Mouse (Mus musculus): ENCODE data around the gene Gm5926.
"Not testable (repeated sequence)": the region's sequence is repeated elsewhere in the genome, so short reads cannot be mapped to it uniquely, and the experiment has no call there.

Gm5926 gene

GRCm38 (mm10) chrX:32650416-32650815 is at the start of gene Gm5926:
Gene Gm5926, plus strand, starts transcription at chrX:32650716.
- not testable (repeated sequence) for DNase-seq (ENCODE audit: low spot score in 2 of 2)

DNA sequence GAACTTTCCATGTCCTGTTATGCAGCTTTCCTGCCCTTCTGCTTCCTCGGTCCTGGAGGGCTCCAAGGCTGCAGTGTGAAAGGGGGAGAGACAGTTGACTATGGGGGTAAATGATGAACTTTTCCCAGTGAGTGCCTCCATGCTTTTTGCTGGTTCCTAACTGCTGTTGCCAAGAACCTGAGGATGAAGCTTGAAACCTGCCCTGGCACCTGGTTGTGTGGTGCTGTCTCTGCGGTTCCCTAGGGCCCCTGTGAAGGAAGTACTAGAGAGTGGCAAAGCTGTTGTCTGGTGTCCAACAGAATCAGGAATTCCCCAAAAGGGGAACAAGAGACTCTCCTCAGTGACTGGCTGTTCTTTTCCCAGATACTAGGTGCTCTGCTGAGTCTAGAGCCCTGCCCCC is 49.5 kb upstream of the Gm5926 start:
- not testable (repeated sequence) for DNase-seq (ENCODE audit: low spot score in 2 of 2)

DNA sequence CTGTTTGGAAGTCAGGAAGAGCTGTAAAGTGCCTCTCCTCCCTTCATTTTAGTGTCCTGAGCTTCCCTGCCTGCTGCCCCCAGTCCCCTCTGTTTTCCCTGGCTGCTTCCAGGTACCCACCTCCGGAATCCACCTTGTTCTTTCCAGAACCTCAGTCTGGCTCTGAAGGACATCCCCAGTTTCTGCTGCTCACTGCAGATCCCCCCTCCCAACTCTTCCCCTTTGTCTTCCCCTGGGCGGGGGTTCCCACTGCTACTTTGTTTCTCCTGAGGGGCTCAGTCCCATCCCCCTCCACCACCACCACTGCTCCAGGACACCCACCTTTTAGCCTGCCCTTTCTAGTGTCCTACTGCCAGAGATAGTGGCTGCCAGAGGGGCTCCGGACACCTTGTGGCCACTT is 49.1 kb upstream of the Gm5926 start:
- DNase-seq (ENCODE audit: low spot score in 2 of 2), result not testable (repeated sequence)
